Mouse (Mus musculus): ENCODE measurements around the gene Hecw2.

Hecw2 gene

GRCm38 (mm10) chr1:53838182-53838859, 356.6 kb downstream of the Hecw2 start:
- no peak for DNase-seq (ENCODE audit: low spot score in 2 of 2)

GRCm38 (mm10) chr1:53830286-53830685, 364.7 kb downstream of the Hecw2 start:
- no peak for DNase-seq (ENCODE audit: low spot score in 2 of 2)

- no peak for DNase-seq (ENCODE audit: low spot score in 2 of 2)
Measured at GRCm38 (mm10) chr1:53829089-53829488, 365.9 kb downstream of the Hecw2 start.

- no peak for DNase-seq (ENCODE audit: low spot score in 2 of 2)
Measured at GRCm38 (mm10) chr1:53824446-53825337, 370.3 kb downstream of the Hecw2 start.

- DNase-seq (ENCODE audit: low spot score in 2 of 2) = no peak
Measured at GRCm38 (mm10) chr1:53823687-53824445, 371.1 kb downstream of the Hecw2 start.

- no peak for DNase-seq (ENCODE audit: low spot score in 2 of 2)
Measured at GRCm38 (mm10) chr1:53821983-53822382, 373.0 kb downstream of the Hecw2 start.

GRCm38 (mm10) chr1:53820041-53820632, 374.8 kb downstream of the Hecw2 start:
- no peak for DNase-seq (ENCODE audit: low spot score in 2 of 2)

- no peak for DNase-seq (ENCODE audit: low spot score in 2 of 2)
Measured at GRCm38 (mm10) chr1:53818072-53818862, 376.7 kb downstream of the Hecw2 start.

- no peak for DNase-seq (ENCODE audit: low spot score in 2 of 2)
Measured at GRCm38 (mm10) chr1:53816353-53816752, 378.6 kb downstream of the Hecw2 start.

- DNase-seq (ENCODE audit: low spot score in 2 of 2) = no peak
Measured at GRCm38 (mm10) chr1:53814077-53814705, 380.8 kb downstream of the Hecw2 start.

GRCm38 (mm10) chr1:53811919-53812318, 383.0 kb downstream of the Hecw2 start:
- no peak for DNase-seq (ENCODE audit: low spot score in 2 of 2)

GRCm38 (mm10) chr1:53808229-53808628, 386.7 kb downstream of the Hecw2 start:
- DNase-seq (ENCODE audit: low spot score in 2 of 2) = no peak

- no peak for DNase-seq (ENCODE audit: low spot score in 2 of 2)
Measured at GRCm38 (mm10) chr1:53797811-53798210, 397.2 kb downstream of the Hecw2 start.

GRCm38 (mm10) chr1:53797074-53797473, 397.9 kb downstream of the Hecw2 start:
- DNase-seq (ENCODE audit: low spot score in 2 of 2) = no peak

- no peak for DNase-seq (ENCODE audit: low spot score in 2 of 2)
Measured at GRCm38 (mm10) chr1:53796271-53796670, 398.7 kb downstream of the Hecw2 start.

GRCm38 (mm10) chr1:53795591-53795990, 399.4 kb downstream of the Hecw2 start:
- no peak for DNase-seq (ENCODE audit: low spot score in 2 of 2)

- no peak for DNase-seq (ENCODE audit: low spot score in 2 of 2)
Measured at GRCm38 (mm10) chr1:53795081-53795480, 399.9 kb downstream of the Hecw2 start.

- DNase-seq (ENCODE audit: low spot score in 2 of 2) = no peak
Measured at GRCm38 (mm10) chr1:53794279-53794678, 400.7 kb downstream of the Hecw2 start.

GRCm38 (mm10) chr1:53791343-53791742, 403.6 kb downstream of the Hecw2 start:
- DNase-seq (ENCODE audit: low spot score in 2 of 2) = no peak

- DNase-seq (ENCODE audit: low spot score in 2 of 2) = peak; percentile 75 to 85
Measured at GRCm38 (mm10) chr1:53784721-53785418, 410.1 kb downstream of the Hecw2 start, which contains the start of gene Stk17b. Stk17b (minus strand) TSS chr1:53785224.

Data from urinary bladder, adult 18-20 months (tissue).